Mouse (Mus musculus): ENCODE results near the gene Ugcg.

DNA sequence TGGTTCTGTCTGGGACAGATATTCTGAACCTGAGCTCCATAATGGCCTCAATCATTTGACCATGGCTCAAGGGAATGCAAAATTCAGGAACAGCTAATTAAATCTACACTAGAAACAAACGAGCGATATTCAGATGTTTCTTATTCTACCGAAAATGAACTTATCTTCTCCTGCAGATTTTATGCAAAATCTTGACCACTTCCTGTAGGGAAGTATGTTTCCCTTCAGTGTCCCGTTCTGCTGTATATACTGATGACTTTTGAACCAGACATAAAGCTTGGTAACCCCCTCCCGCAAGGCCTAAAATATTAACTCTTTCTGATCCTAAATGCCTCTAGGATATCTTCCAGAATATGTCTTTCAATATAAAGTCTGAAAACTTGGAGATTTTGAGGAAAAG, 38.1 kb upstream of the Ugcg start:
- no peak for TF ChIP-seq CTCF (IDR thresholded peaks at IDR 0.05; ENCODE audit: borderline replicate concordance, insufficient read depth, low read length)
- no peak for TF ChIP-seq POLR2A (IDR thresholded peaks at IDR 0.05; ENCODE audit: low read depth, low read length)
